Mouse (Mus musculus) adrenal gland, postnatal 10 days (tissue): ENCODE measurements at regions not wholly inside any gene's neighbourhood (a gene's known extent, or its start where the extent isn't known, plus 50 kb on each side); places are given as distances from the start of the nearest gene placed in this dataset.

Source experiments
- DNase-seq: peaks from one replicate; pipeline ENCODE4 v3.0.0; 2021; ENCODE audit warnings: mixed read lengths

- no peak for DNase-seq
These were observed 220.1 kb downstream of the Elavl2 start for GRCm38 (mm10) chr4:91180241-91181096.

DNA sequence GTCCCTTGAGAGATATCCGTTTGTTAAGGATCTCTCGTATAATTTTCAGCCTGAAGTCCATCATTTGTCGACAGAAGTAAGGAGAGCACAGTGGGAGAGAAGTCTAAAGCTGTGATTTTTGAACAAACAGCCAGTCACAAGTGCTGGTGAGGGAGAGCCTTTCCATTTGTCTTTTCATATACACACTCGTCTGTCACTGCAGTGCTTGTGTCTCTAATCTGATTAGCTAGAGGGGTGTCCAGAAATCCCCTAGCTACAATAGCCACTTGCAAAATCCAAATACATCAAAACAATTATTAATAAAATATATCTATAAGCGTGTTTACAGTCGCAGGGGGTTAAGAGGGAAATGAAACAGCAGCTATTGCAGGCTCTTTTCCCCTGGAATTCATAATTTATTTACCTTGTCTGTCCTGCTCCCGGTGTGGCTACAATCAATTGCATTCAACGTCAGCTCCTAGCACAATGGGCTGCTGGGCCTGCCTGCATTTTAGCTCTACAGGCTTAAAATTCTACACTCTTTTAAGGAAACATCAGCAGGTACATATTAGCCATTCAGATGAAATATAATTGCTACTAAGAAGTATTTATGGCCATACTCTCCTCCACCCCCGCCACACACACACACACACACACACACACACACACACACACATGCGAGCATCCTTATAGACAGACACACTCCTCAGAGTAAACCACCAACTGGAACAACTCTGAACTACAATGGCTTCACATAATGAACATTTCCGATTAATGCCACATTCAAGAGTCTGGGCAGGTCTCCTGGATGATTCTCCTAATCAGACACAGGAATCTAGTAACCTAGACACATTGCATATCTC, 236.1 kb downstream of the Elavl2 start:
- no peak for DNase-seq

DNA sequence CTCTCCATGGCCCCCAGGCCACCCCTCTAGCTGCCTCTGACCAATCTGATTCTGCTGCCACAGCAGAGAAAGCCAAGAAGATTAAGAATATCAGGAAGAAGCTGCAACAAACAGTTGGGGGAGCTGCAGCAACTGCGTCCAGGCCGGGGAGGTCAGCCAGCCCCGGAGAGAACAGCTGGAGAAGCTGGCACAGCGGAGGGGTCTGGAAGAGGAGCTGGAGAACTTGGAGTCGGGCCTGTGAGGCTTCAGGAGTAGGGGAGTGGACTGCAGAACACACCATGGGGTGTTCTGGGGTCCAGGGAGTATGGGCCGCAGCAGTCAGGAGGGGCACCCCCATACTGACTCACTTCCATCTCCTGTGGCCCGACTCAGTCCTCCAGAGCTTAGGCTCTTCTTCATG, 243.5 kb downstream of the Elavl2 start:
- DNase-seq, result no peak

- DNase-seq, result no peak
These were observed 255.9 kb downstream of the Elavl2 start for GRCm38 (mm10) chr4:91144666-91145065.

DNA sequence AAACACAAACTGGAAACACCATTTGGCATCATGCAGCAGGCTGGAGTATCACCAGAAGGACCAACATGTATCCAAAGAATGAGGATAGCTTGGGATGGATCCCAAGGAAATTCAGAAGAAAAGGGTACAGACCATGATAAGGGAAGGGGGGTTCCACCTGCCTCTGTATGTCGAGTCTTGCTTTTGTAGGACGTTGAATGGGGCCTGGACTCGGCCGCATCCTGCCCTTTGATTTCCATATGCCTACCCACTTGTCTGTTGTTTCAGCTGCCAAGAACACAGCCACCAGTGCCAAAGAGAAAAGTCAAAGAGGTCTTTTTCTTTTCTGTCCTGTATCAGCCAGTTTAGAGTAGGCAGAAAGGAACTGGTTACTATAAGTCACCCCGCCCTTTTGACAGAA, 256.7 kb downstream of the Elavl2 start:
- DNase-seq, result no peak

DNA sequence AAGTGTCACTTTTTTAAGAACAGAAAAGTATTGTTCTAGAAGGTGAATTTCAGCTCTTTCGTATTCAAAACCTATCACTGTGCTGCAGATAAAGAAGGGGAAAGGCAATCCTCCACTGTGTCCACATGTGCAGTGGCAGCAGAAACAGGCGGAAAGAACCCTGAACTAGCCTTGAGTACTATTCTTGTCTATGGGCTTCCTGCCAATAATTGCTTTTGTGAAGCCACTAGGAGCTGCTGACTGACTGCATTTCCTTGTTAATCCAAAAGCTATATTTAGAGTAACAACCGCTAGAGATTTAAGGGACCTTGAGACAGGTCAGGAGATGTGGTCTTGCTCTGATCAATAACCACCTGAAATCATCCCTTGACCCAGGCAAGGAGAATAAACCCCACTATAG, 265.3 kb downstream of the Elavl2 start:
- peak; percentile 14 for DNase-seq

GRCm38 (mm10) chr4:91132266-91132665, 268.3 kb downstream of the Elavl2 start:
- no peak for DNase-seq

- no peak for DNase-seq
These were observed 280.3 kb downstream of the Elavl2 start for GRCm38 (mm10) chr4:91120277-91120676.

DNA sequence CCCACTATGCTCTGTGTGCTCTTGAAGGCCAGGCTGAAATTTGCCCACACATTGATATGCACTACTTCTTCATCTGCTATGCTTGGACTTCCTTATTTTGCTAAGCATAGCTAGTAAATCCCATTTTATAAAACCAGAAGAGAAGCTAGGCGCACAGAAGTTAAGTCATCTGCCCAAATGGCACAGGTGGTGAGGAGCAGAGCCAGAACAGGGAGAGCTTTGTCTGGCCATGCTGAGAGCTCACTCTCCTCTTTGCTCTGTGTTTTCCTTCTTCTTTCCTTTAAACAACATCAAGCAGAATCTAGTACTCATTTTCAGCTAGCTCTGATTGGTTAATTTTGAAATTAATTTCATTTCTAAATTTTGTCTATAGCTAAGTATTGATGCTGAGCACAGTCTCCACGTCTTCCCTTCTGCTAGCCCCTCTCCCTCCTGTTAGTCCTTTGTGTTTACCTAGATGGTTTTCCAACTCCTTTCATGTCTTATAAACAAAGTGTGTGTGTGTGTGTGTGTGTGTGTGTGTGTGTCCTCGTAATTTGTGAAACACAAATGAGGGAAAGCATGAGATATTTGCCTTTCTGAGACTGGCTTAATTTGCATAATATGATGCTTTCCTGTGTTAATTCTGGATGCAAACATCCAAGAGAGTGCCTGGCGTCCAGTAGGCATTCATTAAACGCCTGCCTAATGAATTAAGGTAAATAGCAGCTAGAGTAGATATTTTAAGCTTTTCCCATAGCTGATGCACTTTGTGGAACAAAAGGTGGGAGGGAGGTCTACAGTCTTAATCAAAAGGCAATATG, 283.6 kb downstream of the Elavl2 start:
- no peak for DNase-seq

DNA sequence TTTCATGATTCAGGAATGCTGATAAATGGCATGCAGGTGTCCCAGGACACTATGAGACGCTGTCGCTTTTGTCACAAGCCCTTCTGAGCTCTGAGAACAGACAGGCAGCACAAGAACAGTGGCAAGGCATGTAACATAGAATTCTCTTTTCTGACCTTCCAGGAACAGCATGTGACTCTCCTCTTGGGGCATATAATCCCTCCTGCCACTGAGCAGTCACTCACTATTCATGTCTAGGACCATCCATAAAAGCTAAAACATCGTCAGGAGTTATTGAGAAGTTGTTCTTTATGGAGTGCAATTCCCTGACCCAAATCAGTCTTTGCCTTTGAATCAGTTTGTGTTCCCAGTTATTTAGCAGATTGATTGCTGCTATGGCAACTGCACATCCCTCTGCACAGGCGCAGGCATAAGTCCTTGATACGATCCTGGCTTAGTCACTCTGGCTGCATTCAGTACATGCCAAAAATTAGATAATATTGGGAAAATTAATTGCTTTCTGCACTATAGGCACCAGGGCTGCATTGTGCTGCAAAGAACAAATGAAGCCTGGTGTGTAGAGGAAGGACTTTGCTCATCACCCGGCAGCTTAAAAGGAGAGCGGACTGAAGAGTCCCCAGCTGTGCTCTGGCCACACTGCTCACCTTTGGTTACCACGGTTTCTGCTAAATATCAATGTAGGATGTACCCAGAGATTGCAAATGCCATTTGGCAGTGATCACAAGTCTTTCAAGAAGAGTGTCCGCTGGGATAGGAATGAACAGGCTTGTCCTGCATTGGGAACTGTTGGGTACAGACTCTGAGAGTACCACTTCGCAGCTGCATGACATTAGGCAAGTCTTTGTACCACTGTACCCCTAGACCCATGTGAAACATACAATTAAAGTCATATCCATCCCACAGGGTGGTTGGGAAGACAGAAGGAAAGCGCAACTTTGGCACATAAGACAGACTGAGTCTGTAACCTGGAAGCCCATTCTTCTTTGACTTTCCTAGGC, 288.6 kb downstream of the Elavl2 start:
- peak; percentile 22 for DNase-seq

GRCm38 (mm10) chr4:91096086-91096485, 304.5 kb downstream of the Elavl2 start:
- DNase-seq, result no peak

- no peak for DNase-seq
These were observed 306.2 kb downstream of the Elavl2 start for GRCm38 (mm10) chr4:91094382-91094781.

DNA sequence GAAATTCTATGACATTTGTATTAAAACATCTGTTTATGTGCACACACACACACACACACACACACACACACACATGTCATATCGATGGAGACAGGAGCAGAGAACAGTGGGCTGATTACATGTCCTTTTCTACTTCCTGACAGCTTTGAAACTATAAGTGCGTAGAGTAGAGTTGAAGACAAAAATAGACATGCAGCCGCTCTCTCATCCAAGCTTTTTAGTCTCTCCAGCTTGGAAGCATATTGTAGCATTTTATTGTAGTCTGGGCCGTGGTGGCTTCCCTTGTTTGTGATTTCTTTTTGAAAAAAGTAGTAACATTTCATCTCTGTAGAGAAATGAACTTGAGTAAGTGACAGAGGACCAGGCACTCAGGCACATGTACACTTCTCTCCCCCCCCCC, 306.7 kb downstream of the Elavl2 start:
- DNase-seq, result no peak

DNA sequence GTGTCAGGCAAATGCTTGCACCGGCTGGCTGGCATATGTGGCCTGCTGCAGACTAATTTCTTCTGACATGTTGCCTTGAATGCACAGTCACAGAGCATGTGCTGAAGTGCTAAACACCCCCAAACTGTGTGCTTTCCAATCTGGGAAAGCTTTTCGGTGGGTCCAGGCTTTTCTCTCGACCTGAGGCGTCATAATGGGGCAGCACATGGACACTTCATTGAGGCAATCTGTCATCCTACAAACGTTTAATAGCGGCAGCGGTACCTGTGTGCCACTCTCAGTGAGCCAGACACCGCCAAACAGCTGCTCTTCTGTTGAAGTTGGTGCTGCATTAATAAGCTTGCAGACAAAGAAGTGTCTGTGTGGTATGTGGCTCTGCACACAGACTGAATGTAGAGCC, 308.3 kb downstream of the Elavl2 start:
- DNase-seq, result no peak

DNA sequence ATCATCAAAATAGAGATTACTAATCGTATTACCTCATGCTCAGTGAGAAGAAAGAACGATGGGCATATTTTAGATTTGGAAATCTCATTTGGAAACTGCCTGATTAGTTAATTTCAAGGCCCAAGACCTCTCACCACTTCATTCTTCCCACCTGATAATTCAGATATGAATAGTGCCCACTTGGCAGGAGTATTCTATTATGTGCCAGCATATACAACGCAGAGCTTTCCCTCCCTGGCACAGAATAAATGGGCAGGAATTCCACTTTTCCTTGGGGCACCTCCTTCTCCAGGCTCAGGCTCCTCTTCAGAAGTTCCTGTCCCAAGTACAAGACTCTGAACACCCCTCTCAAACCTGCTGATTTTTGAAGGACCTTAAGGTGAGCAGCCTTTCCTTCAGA, 308.7 kb downstream of the Elavl2 start:
- DNase-seq, result no peak

GRCm38 (mm10) chr4:91083950-91084349, 316.6 kb downstream of the Elavl2 start:
- DNase-seq, result peak; percentile 5

DNA sequence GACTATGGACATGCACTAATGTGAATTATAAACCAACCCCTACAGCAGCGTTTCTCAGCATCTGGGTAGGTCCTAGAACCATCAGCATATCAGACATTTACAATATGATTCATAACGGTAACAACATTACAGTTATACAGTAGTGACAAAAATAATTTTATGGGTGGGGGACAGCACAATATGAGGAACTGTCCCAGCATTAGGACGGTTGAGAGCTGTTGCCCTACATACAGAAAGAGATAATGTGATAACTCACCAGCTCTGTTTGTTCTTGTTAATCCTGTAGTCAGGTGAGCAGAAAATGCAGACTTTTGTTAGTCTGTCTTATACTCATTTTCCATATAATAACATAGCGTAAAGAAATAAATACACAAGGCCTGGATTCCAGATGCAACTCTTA, 319.1 kb downstream of the Elavl2 start:
- DNase-seq, result no peak

DNA sequence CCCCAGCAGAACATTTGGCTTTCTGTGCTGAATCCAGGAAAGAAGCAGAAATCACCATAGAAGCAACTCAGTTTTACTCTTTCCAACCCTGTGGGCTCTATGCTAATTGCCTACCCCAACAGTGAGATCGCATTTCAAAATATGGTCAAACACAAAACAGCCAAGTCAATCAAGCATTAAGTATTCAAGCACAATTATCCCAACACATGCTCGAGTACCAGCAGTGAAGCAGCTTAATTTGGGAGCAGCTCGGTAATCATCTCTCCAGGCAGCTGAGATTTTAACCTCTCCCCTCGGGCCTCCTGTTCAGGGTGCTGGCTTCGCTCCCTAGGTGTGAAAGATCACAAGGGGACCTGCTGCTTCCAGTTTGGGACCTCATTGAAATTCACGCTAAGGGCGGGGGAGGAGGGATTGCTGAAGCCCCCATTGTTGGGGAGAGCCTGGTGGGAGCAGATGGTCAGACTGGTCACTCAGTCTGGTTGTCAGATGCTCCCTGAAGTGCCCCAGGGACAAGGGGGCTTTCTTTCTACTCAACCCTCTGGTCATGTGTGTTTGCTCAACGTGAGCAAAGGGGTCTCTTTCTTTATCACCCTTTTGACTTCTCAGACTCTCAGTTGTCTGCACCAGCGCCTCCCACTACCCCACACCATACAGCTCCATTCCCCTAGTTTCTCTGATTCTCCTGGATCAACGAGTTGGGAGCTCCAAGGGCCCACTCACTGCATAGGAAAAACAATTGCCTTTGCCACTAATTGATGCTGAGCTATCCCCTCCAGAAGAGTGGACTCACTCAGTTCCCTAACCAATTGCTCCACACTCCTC, 319.8 kb downstream of the Elavl2 start:
- DNase-seq, result no peak

- DNase-seq, result no peak
These were observed 329.3 kb downstream of the Elavl2 start for GRCm38 (mm10) chr4:91071263-91071662.

- no peak for DNase-seq
These were observed 339.7 kb downstream of the Elavl2 start for GRCm38 (mm10) chr4:91060933-91061332.
